8 mouse cellular contexts compared by ENCODE assay signal in genomic region chr4:109977148-109978067, GRCm38 (mm10). TPM values are rescaled to one million over a fixed set of nuclear protein-coding genes. Genes with fewer than 3 reads are reported as not detected.
DNase-seq lines count a peak whose midpoint lies in the region; ATAC-seq and TF ChIP-seq lines count a peak whose summit lies in the region.

TSS of gene Dmrta2 (plus strand) at chr4:109978053.

- H3K36me3 ChIP-seq in limb, embryonic 14.5 days (ENCODE audit: control insufficient read depth, insufficient read depth, low read length) = no peaks in the 10 kb centered on the region

- peaks cover 24% of the 10 kb centered on the region for H3K4me1 ChIP-seq in limb, embryonic 14.5 days (ENCODE audit: control insufficient read depth, insufficient read depth, low read length)

- H3K9me3 ChIP-seq in limb, embryonic 14.5 days (ENCODE audit: control insufficient read depth, low read length) = no peaks in the 10 kb centered on the region

- H3K4me2 ChIP-seq in limb, embryonic 14.5 days (replicated peaks; ENCODE audit: low read depth, low read length, severe bottlenecking) = peak within 1 kb of the TSS; percentile 58

- H3K9ac ChIP-seq in limb, embryonic 14.5 days (ENCODE audit: low read depth, low read length, severe bottlenecking) = no peak within 1 kb of the TSS

- DNase-seq in kidney, postnatal 10 days = peak; percentile 33
- DNase-seq in kidney, adult 9 months = no peak
- DNase-seq in adipocyte (ENCODE audit: low spot score) = peak; percentile 69
- DNase-seq in frontal cortex, postnatal 10 days (ENCODE audit: low spot score in 2 of 2) = peak; percentile 45 to 59
- DNase-seq in limb, embryonic 14.5 days (ENCODE audit: low spot score) = peak; percentile 42
- peak; percentile 40 for DNase-seq in right cerebral cortex, postnatal 14 days
- no peak for DNase-seq in cerebellum, adult 8-10 months
- DNase-seq in T-cell, adult 2 months (ENCODE audit: low spot score) = no peak

- TF ChIP-seq POLR2A in limb, embryonic 14.5 days (IDR thresholded peaks at IDR 0.05; ENCODE audit: borderline replicate concordance, extremely low read depth, insufficient read depth, insufficient read length) = no peak

- peaks cover 99% of the 10 kb centered on the region for H3K27me3 ChIP-seq in limb, embryonic 14.5 days (ENCODE audit: control insufficient read depth, insufficient read depth, low read length)

- WGBS in limb, embryonic 14.5 days = 2% methylated on average over 64 of the region's 64 CpGs

- H3K27ac ChIP-seq in limb, embryonic 14.5 days (replicated peaks; ENCODE audit: low read depth, low read length) = no peak within 1 kb of the TSS

- peak; percentile 56 for ATAC-seq in limb, embryonic 14.5 days (ENCODE audit: low FRiP score, low read depth)

- peak within 1 kb of the TSS; percentile 37 for H3K4me3 ChIP-seq in limb, embryonic 14.5 days (replicated peaks; ENCODE audit: low read length)

RNA-seq across cellular contexts. Expression of gene Dmrta2, which starts in this region (rescaled TPM):
- polyA plus RNA-seq in limb, embryonic 14.5 days (2012; rRNA removed) = 0.82 and 1.2 TPM in 2 replicates
- polyA plus RNA-seq in limb, embryonic 14.5 days (2014; fragmentation: Nextera tagmentation; extraction: Ambion mirVana) = not detected in 2 replicates

Comparison
In these comparisons a context has a peak if more than half of its experiments do, and no peak if none do; other contexts are left out.
1. DNase-seq: peak in kidney, postnatal 10 days (single experiment), adipocyte (single experiment), frontal cortex, postnatal 10 days (2 of 2), limb, embryonic 14.5 days (single experiment) and right cerebral cortex, postnatal 14 days (single experiment); none in kidney, adult 9 months (single experiment), cerebellum, adult 8-10 months (single experiment) and T-cell, adult 2 months (single experiment).